Mouse (Mus musculus): Measurements from ENCODE around the gene Ppp2ca. TPM values are rescaled to one million over a fixed set of nuclear protein-coding genes. Genes with fewer than 3 reads are reported as not detected.
"Not testable (repeated sequence)": the region's sequence is repeated elsewhere in the genome, so short reads cannot be mapped to it uniquely, and the experiment has no call there.

The Ppp2ca gene
- polyA plus RNA-seq, 1 experiment from 2014 or later = 137 TPM

- Histone ChIP-seq H3K9me3 (peaks cover 5% of the 10 kb centered on the region; the same call in 1 of the 2 replicates), H3K4me2 (no peak overlapping the region), H3K4me3 (no peak overlapping the region), H3K27ac (replicated peaks) (no peak overlapping the region), H3K27me3 (no peaks in the 10 kb centered on the region), H3K9ac (no peak overlapping the region), H3K36me3 (peaks cover 68% of the 10 kb centered on the region), H3K4me1 (replicated peaks) (no peaks in the 10 kb centered on the region)
- 92% methylated on average over 4 of the region's 4 CpGs for WGBS
- ATAC-seq (ENCODE audit: low read depth) = no peak
Observed at GRCm38 (mm10) chr11:52124468-52124867, 26.0 kb downstream of the Ppp2ca start.

- no peaks in the 10 kb centered on the region for H3K4me1 ChIP-seq (replicated peaks)
- H3K27me3 ChIP-seq = no peaks in the 10 kb centered on the region
- WGBS = 75% methylated on average over 3 of the region's 3 CpGs
- no peak for ATAC-seq (ENCODE audit: low read depth)
- H3K9ac ChIP-seq = no peak overlapping the region
- no peak overlapping the region for H3K4me2 ChIP-seq
- H3K36me3 ChIP-seq = peaks cover 42% of the 10 kb centered on the region
- no peak overlapping the region for H3K27ac ChIP-seq (replicated peaks)
- no peaks in the 10 kb centered on the region for H3K9me3 ChIP-seq
- H3K4me3 ChIP-seq = no peak overlapping the region
Observed at GRCm38 (mm10) chr11:52127169-52127568, 28.7 kb downstream of the Ppp2ca start.

- Histone ChIP-seq H3K27me3 (no peaks in the 10 kb centered on the region), H3K9me3 (no peaks in the 10 kb centered on the region), H3K9ac (no peak overlapping the region), H3K4me2 (no peak overlapping the region), H3K4me3 (no peak overlapping the region), H3K27ac (replicated peaks) (no peak overlapping the region), H3K36me3 (peaks cover 37% of the 10 kb centered on the region), H3K4me1 (replicated peaks) (no peaks in the 10 kb centered on the region)
- 68% methylated on average over 5 of the region's 5 CpGs for WGBS
- no peak for ATAC-seq (ENCODE audit: low read depth)
Observed at GRCm38 (mm10) chr11:52127760-52128159, 29.3 kb downstream of the Ppp2ca start.

- no peak overlapping the region for H3K9ac ChIP-seq
- H3K27ac ChIP-seq (replicated peaks) = 0 out of 2 replicates have a peak overlapping the region, but pooled peaks have one; percentile 9
- H3K36me3 ChIP-seq = peaks cover 31% of the 10 kb centered on the region
- H3K4me3 ChIP-seq = no peak overlapping the region
- no peaks in the 10 kb centered on the region for H3K27me3 ChIP-seq
- H3K4me2 ChIP-seq = no peak overlapping the region
- H3K9me3 ChIP-seq = no peaks in the 10 kb centered on the region
- WGBS = 63% methylated on average over 5 of the region's 5 CpGs
- ATAC-seq (ENCODE audit: low read depth) = no peak
- H3K4me1 ChIP-seq (replicated peaks) = no peaks in the 10 kb centered on the region
Observed at GRCm38 (mm10) chr11:52128316-52129061, 30.0 kb downstream of the Ppp2ca start.

- Histone ChIP-seq H3K4me1 (replicated peaks) (no peaks in the 10 kb centered on the region), H3K9me3 (no peaks in the 10 kb centered on the region; the same call in 1 of the 2 replicates), H3K36me3 (peaks cover 26% of the 10 kb centered on the region), H3K4me2 (no peak overlapping the region), H3K27ac (replicated peaks) (peak overlapping the region; percentile 59; the same call in 1 of the 2 replicates), H3K4me3 (no peak overlapping the region), H3K27me3 (no peaks in the 10 kb centered on the region), H3K9ac (no peak overlapping the region)
- ATAC-seq (ENCODE audit: low read depth) = no peak
- WGBS = 39% methylated on average over 3 of the region's 3 CpGs
Observed at GRCm38 (mm10) chr11:52129171-52129570, 30.7 kb downstream of the Ppp2ca start.

- H3K27me3 ChIP-seq = no peaks in the 10 kb centered on the region
- H3K4me2 ChIP-seq = no peak overlapping the region
- H3K4me1 ChIP-seq (replicated peaks) = no peaks in the 10 kb centered on the region
- WGBS = 77% methylated on average over 10 of the region's 10 CpGs
- H3K9ac ChIP-seq = no peak overlapping the region
- no peak overlapping the region for H3K4me3 ChIP-seq
- peaks cover 19% of the 10 kb centered on the region for H3K36me3 ChIP-seq
- H3K27ac ChIP-seq (replicated peaks) = peak overlapping the region; percentile 59; the same call in 1 of the 2 replicates
- no peaks in the 10 kb centered on the region; the same call in 1 of the 2 replicates for H3K9me3 ChIP-seq
- ATAC-seq (ENCODE audit: low read depth) = no peak
Observed at GRCm38 (mm10) chr11:52129621-52130450, 31.4 kb downstream of the Ppp2ca start.

GRCm38 (mm10) chr11:52130451-52131068, 32.1 kb downstream of the Ppp2ca start:
- Histone ChIP-seq H3K36me3 (peaks cover 12% of the 10 kb centered on the region), H3K4me3 (no peak overlapping the region), H3K27me3 (no peaks in the 10 kb centered on the region), H3K4me2 (no peak overlapping the region), H3K9ac (no peak overlapping the region), H3K4me1 (replicated peaks) (no peaks in the 10 kb centered on the region), H3K27ac (replicated peaks) (no peak overlapping the region), H3K9me3 (peaks cover 7% of the 10 kb centered on the region)
- WGBS = 82% methylated on average over 7 of the region's 7 CpGs
- no peak for ATAC-seq (ENCODE audit: low read depth)

GRCm38 (mm10) chr11:52143675-52144074, 45.2 kb downstream of the Ppp2ca start:
- not testable (repeated sequence) for H3K9me3 ChIP-seq; H3K4me3 ChIP-seq; H3K27ac ChIP-seq (replicated peaks); H3K36me3 ChIP-seq; H3K9ac ChIP-seq; H3K4me2 ChIP-seq; H3K4me1 ChIP-seq (replicated peaks); H3K27me3 ChIP-seq; ATAC-seq (ENCODE audit: low read depth)
- 44% methylated on average over 4 of the region's 4 CpGs for WGBS

- not testable (repeated sequence) for H3K4me1 ChIP-seq (replicated peaks); H3K27ac ChIP-seq (replicated peaks); H3K4me2 ChIP-seq; ATAC-seq (ENCODE audit: low read depth); H3K27me3 ChIP-seq; H3K4me3 ChIP-seq; H3K9ac ChIP-seq; H3K36me3 ChIP-seq; H3K9me3 ChIP-seq
- 74% methylated on average over 1 of the region's 1 CpGs for WGBS
Observed at GRCm38 (mm10) chr11:52145428-52145827, 46.9 kb downstream of the Ppp2ca start, which contains the start of gene Olfr1373. Olfr1373 (minus strand) TSS chr11:52145528.

GRCm38 (mm10) chr11:52163926-52164325, 65.4 kb downstream of the Ppp2ca start:
- 31% methylated on average over 10 of the region's 10 CpGs for WGBS
- H3K4me1 ChIP-seq (replicated peaks) = peaks cover 11% of the 10 kb centered on the region; the same call in 1 of the 2 replicates
- peaks cover 46% of the 10 kb centered on the region for H3K27me3 ChIP-seq
- no peak for ATAC-seq (ENCODE audit: low read depth)
- H3K4me2 ChIP-seq = no peak overlapping the region
- no peaks in the 10 kb centered on the region for H3K36me3 ChIP-seq
- no peak overlapping the region for H3K27ac ChIP-seq (replicated peaks)
- H3K9me3 ChIP-seq = no peaks in the 10 kb centered on the region
- no peak overlapping the region for H3K9ac ChIP-seq
- no peak overlapping the region for H3K4me3 ChIP-seq

- Histone ChIP-seq H3K4me1 (replicated peaks) (peaks cover 11% of the 10 kb centered on the region; the same call in 1 of the 2 replicates), H3K4me2 (peak overlapping the region; percentile 61; the same call in 1 of the 2 replicates), H3K27ac (replicated peaks) (no peak overlapping the region), H3K36me3 (no peaks in the 10 kb centered on the region), H3K4me3 (no peak overlapping the region), H3K9ac (no peak overlapping the region), H3K27me3 (peaks cover 66% of the 10 kb centered on the region), H3K9me3 (no peaks in the 10 kb centered on the region)
- ATAC-seq (ENCODE audit: low read depth) = no peak
- 2% methylated on average over 21 of the region's 21 CpGs for WGBS
Observed at GRCm38 (mm10) chr11:52167126-52167525, 68.6 kb downstream of the Ppp2ca start.

GRCm38 (mm10) chr11:52167901-52168302, 69.4 kb downstream of the Ppp2ca start:
- peaks cover 65% of the 10 kb centered on the region for H3K27me3 ChIP-seq
- WGBS = 2% methylated on average over 29 of the region's 42 CpGs
- 0 out of 2 replicates have a peak overlapping the region, but pooled peaks have one; percentile 34 for H3K9ac ChIP-seq
- not testable (repeated sequence) for H3K27ac ChIP-seq (replicated peaks); H3K36me3 ChIP-seq; H3K9me3 ChIP-seq
- H3K4me3 ChIP-seq = peak overlapping the region; percentile 38
- peak overlapping the region; percentile 61 for H3K4me2 ChIP-seq
- peaks cover 11% of the 10 kb centered on the region; the same call in 1 of the 2 replicates for H3K4me1 ChIP-seq (replicated peaks)
- ATAC-seq (ENCODE audit: low read depth) = peak; percentile 65; the same call in 1 of the 2 replicates
